Mouse (Mus musculus) limb, embryonic 15.5 days (tissue): ENCODE results near the gene Spred3. TPM values are rescaled to one million over a fixed set of nuclear protein-coding genes. Genes with fewer than 3 reads are reported as not detected.
"Not testable (repeated sequence)": the region's sequence is repeated elsewhere in the genome, so short reads cannot be mapped to it uniquely, and the experiment has no call there.

Experiments
- ATAC-seq: fragments of 200-750 bp; cut with Nextera tagmentation; 2 replicates; pipeline ENCODE4 v1.8.0; 2017; ENCODE audit warnings: low read depth, moderate TSS enrichment; ENCODE audit not compliant: insufficient number of reproducible peaks, low FRiP score, low TSS enrichment
- H3K27ac ChIP-seq: fragments of 300-500 bp; sonication (generic); 2 replicates; pipeline ENCODE4 v1.5.1; 2015; ENCODE audit warnings: moderate library complexity, mild to moderate bottlenecking, inconsistent platforms
- H3K27me3 ChIP-seq: fragments of 300-500 bp; sonication (generic); 2 replicates; pipeline ENCODE4 v1.6.1; 2015; ENCODE audit warnings: inconsistent platforms
- H3K36me3 ChIP-seq: fragments of 300-500 bp; sonication (generic); 2 replicates; pipeline ENCODE4 v1.6.1; 2015; ENCODE audit warnings: inconsistent platforms
- H3K4me1 ChIP-seq: fragments of 300-500 bp; sonication (generic); 2 replicates; pipeline ENCODE4 v1.6.1; 2015; ENCODE audit warnings: inconsistent platforms
- H3K4me2 ChIP-seq: fragments of 300-500 bp; sonication (generic); 2 replicates; pipeline ENCODE4 v1.6.1; 2015; ENCODE audit warnings: mild to moderate bottlenecking, inconsistent platforms
- H3K4me3 ChIP-seq: fragments of 300-500 bp; sonication (generic); 2 replicates; pipeline ENCODE4 v1.5.1; 2015; ENCODE audit warnings: mild to moderate bottlenecking, inconsistent platforms
- H3K9ac ChIP-seq: fragments of 300-500 bp; sonication (generic); 2 replicates; pipeline ENCODE4 v1.6.1; 2015; ENCODE audit warnings: inconsistent platforms
- H3K9me3 ChIP-seq: fragments of 300-500 bp; sonication (generic); 2 replicates; pipeline ENCODE4 v1.6.1; 2016; ENCODE audit warnings: inconsistent platforms
- WGBS: fragments of 180-500 bp; shearing (Covaris S2); methylation state at CpG from one replicate; pipeline ENCODE4 v1.1.7; 2015; 5-methylcytosine and 5-hydroxymethylcytosine counted together
- polyA plus RNA-seq: library from polyadenylated mRNA; unstranded; fragments of >200 nt; fragmentation: Nextera tagmentation; extraction: Ambion mirVana; gene quantifications from 2 replicates; pipeline ENCODE4 v1.2.1, GENCODE M21; 2015

Spred3 gene
- polyA plus RNA-seq, 1 experiment from 2014 or later = 3.1 TPM

DNA sequence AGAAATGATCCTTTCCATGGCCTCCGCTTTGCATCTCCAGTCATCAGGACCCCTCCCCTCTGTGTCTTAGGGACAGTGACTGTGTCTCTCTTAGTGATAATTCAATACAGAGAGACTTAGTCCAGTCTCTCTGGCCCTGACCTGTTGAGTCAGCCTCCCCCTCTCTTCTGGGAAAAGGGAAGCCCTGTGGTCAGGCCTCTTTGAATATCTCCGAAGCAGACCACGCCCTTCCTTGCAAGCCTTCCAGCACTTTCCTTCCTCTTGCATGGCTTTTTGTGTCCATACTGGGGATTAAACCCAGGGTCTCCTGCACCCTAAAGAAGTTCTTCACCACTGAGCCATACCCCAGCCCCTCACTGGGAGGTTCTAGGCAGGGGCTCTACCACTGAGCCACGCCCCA is 26.2 kb downstream of the Spred3 start:
- no peak overlapping the region for H3K4me2 ChIP-seq
- no peak overlapping the region for H3K27ac ChIP-seq
- no peaks in the 10 kb centered on the region for H3K4me1 ChIP-seq
- H3K27me3 ChIP-seq = no peaks in the 10 kb centered on the region
- no peak overlapping the region for H3K4me3 ChIP-seq
- H3K9ac ChIP-seq = no peak overlapping the region
- no peaks in the 10 kb centered on the region for H3K9me3 ChIP-seq
- WGBS = 86% methylated on average over 4 of the region's 4 CpGs
- ATAC-seq = no peak
- H3K36me3 ChIP-seq = no peaks in the 10 kb centered on the region

DNA sequence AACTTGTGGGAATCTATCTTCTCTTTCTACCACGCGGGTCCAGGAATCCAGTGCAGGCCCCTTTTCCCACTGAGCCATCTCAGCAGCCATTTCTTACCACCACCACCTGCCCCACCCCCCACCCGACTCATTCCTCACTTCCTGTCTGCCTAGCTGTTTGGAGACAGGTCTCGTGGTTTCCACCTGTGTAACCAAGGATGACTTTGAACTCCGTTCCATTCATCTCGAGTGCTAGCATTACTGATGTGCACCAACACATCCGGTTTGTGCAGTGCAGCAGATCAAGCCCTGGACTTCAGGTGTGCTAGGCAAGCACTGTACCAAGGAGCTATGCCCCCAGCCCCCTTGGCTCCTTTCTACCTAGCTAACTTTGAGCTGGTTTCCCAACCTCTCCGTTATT is 28.8 kb downstream of the Spred3 start:
- ATAC-seq = no peak
- no peaks in the 10 kb centered on the region for H3K9me3 ChIP-seq
- H3K27ac ChIP-seq = no peak overlapping the region
- no peak overlapping the region for H3K4me2 ChIP-seq
- H3K27me3 ChIP-seq = peaks cover 3% of the 10 kb centered on the region; the same call in 1 of the 2 replicates
- H3K9ac ChIP-seq = no peak overlapping the region
- no peaks in the 10 kb centered on the region for H3K36me3 ChIP-seq
- 74% methylated on average over 8 of the region's 8 CpGs for WGBS
- no peaks in the 10 kb centered on the region for H3K4me1 ChIP-seq
- H3K4me3 ChIP-seq = no peak overlapping the region

DNA sequence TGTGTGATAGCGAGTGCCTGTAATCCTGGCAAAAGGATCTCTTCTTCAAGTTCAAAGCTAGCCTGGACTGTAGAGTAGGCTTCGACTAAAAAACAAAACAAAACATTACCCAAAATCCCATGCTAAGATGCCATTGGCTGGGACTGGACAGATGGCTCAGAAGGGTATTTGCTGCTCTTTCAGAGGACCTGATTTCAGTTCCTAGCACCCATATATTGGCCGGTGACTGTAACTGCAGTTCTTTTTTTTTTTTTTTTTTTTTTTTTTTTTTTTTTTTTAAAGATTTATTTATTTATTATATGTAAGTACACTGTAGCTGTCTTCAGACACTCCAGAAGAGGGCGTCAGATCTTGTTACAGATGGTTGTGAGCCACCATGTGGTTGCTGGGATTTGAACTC is 31.0 kb downstream of the Spred3 start:
- H3K4me3 ChIP-seq, H3K27ac ChIP-seq, H3K36me3 ChIP-seq, H3K9me3 ChIP-seq, H3K9ac ChIP-seq, H3K4me1 ChIP-seq, H3K4me2 ChIP-seq, ATAC-seq: not testable (repeated sequence)
- 89% methylated on average over 3 of the region's 4 CpGs for WGBS
- H3K27me3 ChIP-seq = peaks cover 12% of the 10 kb centered on the region; the same call in 1 of the 2 replicates

DNA sequence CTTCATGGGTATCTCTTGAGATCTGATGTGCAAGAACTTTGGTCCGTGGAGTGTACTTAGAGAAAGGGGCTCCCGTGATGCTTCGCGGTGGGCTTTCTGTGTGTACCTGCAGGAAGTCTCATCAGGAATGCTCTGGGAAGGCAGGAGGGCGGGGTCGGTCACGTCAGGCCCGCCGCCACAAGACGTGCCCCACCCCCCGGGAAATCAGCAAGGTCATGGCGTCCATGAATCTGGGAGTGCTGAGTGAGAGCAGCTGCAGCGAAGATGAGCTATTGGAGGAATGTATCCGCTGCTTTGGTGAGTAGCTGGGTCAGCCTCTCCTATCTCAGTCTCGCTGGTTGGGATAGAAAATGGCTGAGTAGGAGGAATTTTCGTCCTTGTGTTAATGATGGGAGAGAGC is 32.8 kb downstream of the Spred3 start:
- Histone ChIP-seq H3K36me3 (no peaks in the 10 kb centered on the region), H3K9ac (no peak overlapping the region), H3K9me3 (no peaks in the 10 kb centered on the region), H3K4me3 (no peak overlapping the region), H3K4me1 (peaks cover 9% of the 10 kb centered on the region), H3K27ac (no peak overlapping the region), H3K4me2 (no peak overlapping the region), H3K27me3 (peaks cover 12% of the 10 kb centered on the region; the same call in 1 of the 2 replicates)
- ATAC-seq = no peak
- WGBS = 48% methylated on average over 16 of the region's 16 CpGs

DNA sequence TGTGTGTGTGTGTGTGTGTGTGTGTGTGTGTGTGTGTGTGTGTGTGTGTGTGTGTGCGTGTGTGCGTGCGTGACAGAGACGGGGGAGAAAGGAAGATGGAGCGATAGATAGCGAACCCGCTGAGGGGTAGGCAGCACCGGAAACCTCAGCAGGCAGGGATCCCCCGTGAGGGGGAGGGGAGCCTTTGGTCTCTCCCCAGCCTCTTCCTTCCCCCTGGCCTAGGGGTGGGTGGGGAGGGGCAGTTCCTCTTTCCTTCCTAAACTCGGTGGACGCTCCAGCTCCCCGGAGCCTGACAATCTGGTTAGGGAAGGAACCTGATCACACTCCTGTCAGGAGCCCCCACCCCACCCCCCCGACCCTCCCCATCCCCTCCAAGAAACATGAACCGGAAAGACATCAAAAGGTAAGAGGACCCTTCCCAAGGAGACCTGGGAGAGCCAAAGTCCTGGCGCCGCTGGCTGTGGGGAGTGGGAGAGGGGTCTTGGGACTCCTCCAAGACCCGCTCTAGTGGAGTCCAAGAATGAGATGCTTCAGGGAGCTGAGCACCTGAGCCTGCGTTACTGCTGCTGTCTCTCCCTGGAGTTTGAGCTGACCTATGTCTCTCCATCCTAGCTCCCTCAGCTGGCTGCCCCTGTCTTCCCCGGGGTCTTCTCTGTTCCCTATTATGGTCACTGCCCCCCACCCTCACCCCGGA is 35.4 kb downstream of the Spred3 start, which contains the start of gene Rasgrp4:
Gene Rasgrp4 (plus strand): TSS at position 159 of the 694 bp plus-strand sequence.
- Histone ChIP-seq H3K9ac (no peak within 1 kb of the TSS), H3K27me3 (peaks cover 12% of the 10 kb centered on the region; the same call in 1 of the 2 replicates), H3K4me3 (peak within 1 kb of the TSS; percentile 24), H3K36me3 (no peaks in the 10 kb centered on the region), H3K4me1 (peaks cover 9% of the 10 kb centered on the region), H3K27ac (no peak within 1 kb of the TSS), H3K9me3 (no peaks in the 10 kb centered on the region), H3K4me2 (peak within 1 kb of the TSS; percentile 43)
- ATAC-seq = no peak
- 1% methylated on average over 15 of the region's 20 CpGs for WGBS

DNA sequence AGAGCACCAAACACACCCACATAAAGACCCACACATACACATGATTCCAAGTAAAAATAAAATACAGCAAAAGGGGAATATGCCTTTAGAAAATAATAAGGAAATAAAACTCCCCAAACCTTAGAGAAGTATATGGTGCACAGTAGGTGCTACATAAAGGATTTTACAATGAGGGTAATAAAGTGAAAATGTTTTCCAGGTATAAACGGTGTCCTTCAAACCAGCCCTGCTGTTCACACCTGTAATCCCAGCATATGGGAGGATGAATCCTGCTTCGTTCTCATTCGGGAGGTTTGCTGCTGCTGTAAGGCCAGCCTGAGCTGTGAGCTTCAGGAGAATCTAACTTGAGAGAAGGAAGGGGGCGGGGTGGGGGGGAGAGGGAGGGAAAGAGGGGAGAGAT is 36.0 kb downstream of the Spred3 start:
- Histone ChIP-seq H3K9ac (no peak overlapping the region), H3K27me3 (peaks cover 12% of the 10 kb centered on the region; the same call in 1 of the 2 replicates), H3K9me3 (no peaks in the 10 kb centered on the region), H3K4me3 (peak overlapping the region; percentile 24), H3K4me2 (peak overlapping the region; percentile 43), H3K4me1 (peaks cover 9% of the 10 kb centered on the region), H3K36me3 (no peaks in the 10 kb centered on the region), H3K27ac (no peak overlapping the region)
- no peak for ATAC-seq
- 3% methylated on average over 4 of the region's 4 CpGs for WGBS

DNA sequence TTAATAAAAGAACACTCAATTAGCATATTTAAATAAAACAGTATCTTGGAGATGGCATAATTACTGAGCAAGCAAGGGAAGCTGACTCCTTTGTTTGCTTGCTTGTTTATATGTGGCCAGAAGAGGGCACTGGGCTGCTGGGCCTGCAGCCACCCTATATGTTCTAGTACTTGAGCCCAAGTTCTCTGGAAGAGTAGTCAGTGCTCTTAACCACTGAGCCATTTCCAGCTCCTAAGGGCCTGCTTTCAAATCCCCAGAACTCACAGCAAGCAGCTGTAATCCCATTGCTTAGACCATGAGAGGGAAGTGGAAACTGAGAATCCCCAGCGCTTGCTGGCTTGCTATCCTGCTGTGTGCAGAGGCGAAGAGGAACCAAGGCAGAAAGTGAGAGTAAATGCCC is 41.5 kb downstream of the Spred3 start:
- Histone ChIP-seq H3K9ac (no peak overlapping the region), H3K36me3 (no peaks in the 10 kb centered on the region), H3K27ac (no peak overlapping the region), H3K27me3 (no peaks in the 10 kb centered on the region), H3K4me3 (no peak overlapping the region), H3K9me3 (no peaks in the 10 kb centered on the region), H3K4me2 (no peak overlapping the region), H3K4me1 (peaks cover 13% of the 10 kb centered on the region)
- ATAC-seq = no peak
- 61% methylated on average over 2 of the region's 2 CpGs for WGBS

DNA sequence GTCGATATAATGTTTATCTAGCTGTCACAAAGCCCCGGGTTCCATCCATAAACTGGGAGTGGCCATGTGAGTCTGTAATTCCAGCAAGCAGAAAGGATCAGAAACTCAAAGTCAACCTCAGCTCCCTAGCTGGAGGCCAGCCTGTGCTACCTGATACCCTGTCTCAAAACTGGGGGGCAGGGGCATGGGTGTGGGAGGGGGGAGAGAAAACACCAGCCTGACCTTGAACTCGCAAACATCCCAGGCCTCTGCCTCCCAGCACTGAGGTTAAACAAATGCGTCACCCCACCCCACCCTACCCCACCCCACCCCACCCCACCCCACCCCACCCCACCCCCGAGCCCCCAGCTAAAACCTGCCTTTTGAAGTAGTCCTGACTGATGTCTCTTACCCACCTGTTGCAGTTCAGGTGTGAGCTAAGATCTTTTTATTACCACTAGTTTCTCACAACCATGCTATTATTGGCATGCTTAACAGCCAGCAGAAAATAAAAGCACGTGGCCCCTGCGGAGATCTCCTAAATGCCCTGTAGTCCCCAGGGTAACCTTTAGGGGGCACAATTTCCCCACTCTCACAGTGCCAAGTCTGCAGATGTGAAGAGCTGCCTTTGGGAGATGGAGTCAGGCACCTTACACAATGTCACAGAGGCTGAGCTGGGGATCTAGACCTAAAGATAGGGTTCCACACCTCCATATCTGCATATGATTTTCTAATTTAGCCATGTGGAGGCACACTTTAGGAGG is 43.9 kb downstream of the Spred3 start:
- H3K4me2 ChIP-seq = no peak overlapping the region
- H3K9ac ChIP-seq = no peak overlapping the region
- no peak for ATAC-seq
- H3K27me3 ChIP-seq = no peaks in the 10 kb centered on the region
- H3K36me3 ChIP-seq = no peaks in the 10 kb centered on the region
- no peak overlapping the region for H3K27ac ChIP-seq
- H3K9me3 ChIP-seq = no peaks in the 10 kb centered on the region
- WGBS = 19% methylated on average over 7 of the region's 7 CpGs
- peaks cover 13% of the 10 kb centered on the region for H3K4me1 ChIP-seq
- no peak overlapping the region for H3K4me3 ChIP-seq

DNA sequence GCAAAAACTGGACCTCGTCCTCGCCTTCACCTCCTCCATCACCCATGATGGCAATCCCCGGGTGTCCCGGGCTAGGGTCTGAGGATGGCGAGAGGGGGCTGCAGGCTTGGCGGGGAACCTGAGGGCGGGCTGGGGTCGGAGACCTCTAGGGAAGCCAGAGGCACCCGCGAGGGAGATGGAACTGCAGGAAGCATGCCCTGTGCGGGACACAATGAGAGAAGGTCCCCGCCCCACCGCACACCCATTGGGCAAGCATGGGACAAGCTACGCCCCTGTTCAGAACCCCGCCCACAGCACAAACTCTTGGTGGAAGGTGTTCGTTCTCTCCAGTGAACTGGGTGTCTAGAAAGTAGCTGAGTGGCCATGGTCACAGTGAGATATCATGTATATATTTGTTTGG is 45.2 kb downstream of the Spred3 start, which contains the start of gene Ryr1:
Gene Ryr1 (minus strand): TSS at position 210 of the 400 bp plus-strand sequence.
- peak within 1 kb of the TSS; percentile 82 for H3K4me2 ChIP-seq
- peak within 1 kb of the TSS; percentile 44 for H3K4me3 ChIP-seq
- no peaks in the 10 kb centered on the region for H3K27me3 ChIP-seq
- ATAC-seq = peak; percentile 76
- peaks cover 13% of the 10 kb centered on the region for H3K4me1 ChIP-seq
- no peak within 1 kb of the TSS for H3K27ac ChIP-seq
- no peaks in the 10 kb centered on the region for H3K9me3 ChIP-seq
- peak within 1 kb of the TSS; percentile 24; the same call in 1 of the 2 replicates for H3K9ac ChIP-seq
- H3K36me3 ChIP-seq = no peaks in the 10 kb centered on the region
- WGBS = under 1% methylated on average over 16 of the region's 16 CpGs

DNA sequence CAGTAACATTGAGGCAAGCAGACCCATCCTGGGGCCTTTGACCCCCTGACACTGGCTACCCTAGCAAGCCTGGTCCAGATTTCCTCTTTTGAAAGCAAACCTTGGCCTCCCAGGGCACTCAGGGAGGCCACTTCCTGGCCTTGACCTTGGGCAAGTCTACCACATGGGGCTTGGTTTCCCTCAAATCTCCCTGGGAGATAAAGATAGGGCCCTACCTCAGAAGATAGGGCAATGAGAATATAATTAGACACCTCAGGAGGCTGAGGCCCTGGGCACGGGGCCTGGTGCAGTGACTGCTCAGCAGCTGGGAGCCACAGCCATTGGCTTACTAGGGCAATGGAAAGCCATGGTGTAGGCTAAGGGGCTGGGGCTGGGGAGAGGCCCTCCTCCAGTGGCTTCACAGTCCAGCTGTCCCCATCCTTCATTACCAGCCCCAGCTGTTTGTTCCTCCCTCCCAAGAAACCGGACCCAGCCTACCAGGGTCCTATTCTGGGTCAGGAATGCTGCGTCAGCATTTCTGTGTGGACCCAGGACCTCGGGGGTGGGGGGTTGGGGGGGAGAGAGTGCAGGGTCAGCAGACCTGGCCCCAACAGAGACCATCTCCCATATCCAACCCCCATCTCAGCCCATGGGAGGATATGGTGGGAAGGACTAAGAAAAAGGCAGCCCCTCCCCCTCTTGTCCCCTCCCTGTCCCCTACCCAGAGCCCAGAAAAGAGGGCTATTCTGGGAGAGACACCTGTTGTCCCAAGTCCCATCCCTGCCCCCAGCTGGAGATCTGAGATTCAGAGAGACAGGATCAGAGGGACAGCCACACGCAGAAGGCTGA is 46.5 kb downstream of the Spred3 start:
- Histone ChIP-seq H3K27me3 (no peaks in the 10 kb centered on the region), H3K36me3 (no peaks in the 10 kb centered on the region), H3K9ac (no peak overlapping the region), H3K9me3 (no peaks in the 10 kb centered on the region), H3K4me1 (peaks cover 13% of the 10 kb centered on the region), H3K27ac (no peak overlapping the region), H3K4me3 (peak overlapping the region; percentile 44), H3K4me2 (no peak overlapping the region)
- ATAC-seq = peak; percentile 83
- 40% methylated on average over 5 of the region's 5 CpGs for WGBS

DNA sequence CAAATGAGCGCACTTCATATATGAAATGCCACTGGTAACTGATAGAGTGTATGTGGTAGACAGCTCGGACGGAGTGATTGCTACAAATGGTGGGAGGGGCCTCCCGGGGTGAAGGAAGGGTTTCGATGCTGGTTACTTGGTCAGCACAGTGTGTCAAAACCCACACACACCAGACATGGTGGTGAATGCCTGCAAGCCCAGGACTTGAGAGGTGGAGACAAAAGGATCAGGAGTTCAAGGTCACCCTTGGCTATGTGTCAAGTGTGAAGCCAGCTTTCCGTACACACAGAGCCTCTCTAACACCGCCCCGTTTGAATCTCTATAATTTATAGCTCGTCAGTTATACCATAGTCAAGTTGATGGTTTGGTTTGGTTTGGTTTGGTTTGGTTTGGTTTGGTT is 47.4 kb downstream of the Spred3 start:
- no peaks in the 10 kb centered on the region for H3K9me3 ChIP-seq
- no peak overlapping the region for H3K4me2 ChIP-seq
- no peaks in the 10 kb centered on the region for H3K27me3 ChIP-seq
- H3K4me1 ChIP-seq = peaks cover 13% of the 10 kb centered on the region
- H3K27ac ChIP-seq = no peak overlapping the region
- H3K4me3 ChIP-seq = no peak overlapping the region
- no peak for ATAC-seq
- no peaks in the 10 kb centered on the region for H3K36me3 ChIP-seq
- 87% methylated on average over 9 of the region's 9 CpGs for WGBS
- no peak overlapping the region for H3K9ac ChIP-seq
